Mouse (Mus musculus): ENCODE measurements at regions not wholly inside any gene's neighbourhood (a gene's known extent, or its start where the extent isn't known, plus 50 kb on each side); places are given as distances from the start of the nearest gene placed in this dataset.
A peak's percentile ranks its signal among the peaks of the same experiment; 100 is the strongest.
"Not testable (repeated sequence)": the region's sequence is repeated elsewhere in the genome, so short reads cannot be mapped to it uniquely, and the experiment has no call there.

DNA sequence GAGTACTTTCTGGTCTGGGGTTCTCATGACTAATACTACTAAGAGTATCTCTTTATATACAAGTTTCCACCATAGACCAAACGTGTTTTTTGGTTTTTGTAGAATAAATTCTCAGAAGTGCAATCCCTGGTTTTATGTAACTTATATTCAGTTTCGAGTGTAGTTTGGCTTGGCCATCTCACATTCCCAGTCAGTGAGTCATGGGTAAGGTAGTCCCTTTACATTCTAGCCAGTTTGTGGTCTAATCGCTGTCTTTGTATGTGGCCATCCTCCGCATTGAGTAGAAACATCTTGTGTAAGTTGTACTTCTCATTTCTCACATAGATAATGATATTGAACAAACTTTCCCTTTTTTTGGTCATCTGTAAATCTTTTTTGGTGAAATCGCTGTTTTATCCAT is 88.3 kb downstream of the Anxa5 start:
- peak; percentile 37 for DNase-seq (ENCODE audit: inconsistent ontology term)

DNA sequence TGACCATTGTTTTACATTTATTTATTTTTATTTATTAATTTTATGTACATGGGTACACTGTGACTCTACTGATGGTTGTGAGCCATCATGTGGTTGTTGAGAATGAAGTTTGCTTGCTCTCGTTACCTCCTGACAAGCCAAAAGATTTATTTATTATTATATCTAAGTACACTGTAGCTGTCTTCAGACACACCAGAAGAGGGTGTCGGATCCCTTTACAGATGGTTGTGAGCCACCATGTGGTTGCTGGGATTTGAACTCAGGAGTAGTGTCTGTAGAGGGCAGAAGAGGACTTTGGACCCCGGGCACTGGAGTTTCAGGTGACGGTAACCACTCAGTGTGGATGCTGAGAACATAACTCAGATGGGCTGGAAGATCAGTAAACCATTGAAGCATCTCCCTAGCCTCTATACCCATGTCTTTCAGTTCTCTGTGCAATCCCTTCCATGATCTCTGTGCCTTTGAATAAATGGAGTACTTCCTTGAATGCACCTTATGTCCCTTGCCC is 92.2 kb downstream of the Anxa5 start:
- no peak for DNase-seq (ENCODE audit: inconsistent ontology term)

DNA sequence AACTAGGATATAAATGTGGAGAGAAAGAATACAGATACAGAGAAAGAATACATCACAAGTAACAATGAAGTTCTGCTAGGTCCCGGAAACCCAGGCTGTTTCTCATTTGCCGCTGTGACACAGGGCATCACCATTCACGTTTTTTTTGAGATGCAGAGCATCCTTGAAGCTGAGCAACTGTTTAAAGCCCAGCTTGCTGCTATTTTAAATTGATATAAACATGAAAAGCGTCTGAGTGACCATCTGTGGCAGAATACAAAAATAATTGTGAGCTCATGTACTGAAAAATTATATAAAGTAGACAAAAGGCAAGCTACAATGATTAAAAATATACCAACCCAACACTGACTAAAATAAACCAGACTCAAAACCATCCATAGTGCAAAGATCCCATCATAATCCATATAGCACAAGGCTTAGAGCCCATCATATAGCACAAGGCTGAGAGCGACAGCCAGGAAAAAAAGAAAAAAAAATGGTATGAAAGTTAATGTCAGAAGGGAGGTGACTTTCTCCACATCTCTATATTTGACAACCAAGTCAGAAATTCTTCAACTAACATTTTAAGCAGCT is 94.0 kb downstream of the Anxa5 start:
- no peak for DNase-seq (ENCODE audit: inconsistent ontology term)

DNA sequence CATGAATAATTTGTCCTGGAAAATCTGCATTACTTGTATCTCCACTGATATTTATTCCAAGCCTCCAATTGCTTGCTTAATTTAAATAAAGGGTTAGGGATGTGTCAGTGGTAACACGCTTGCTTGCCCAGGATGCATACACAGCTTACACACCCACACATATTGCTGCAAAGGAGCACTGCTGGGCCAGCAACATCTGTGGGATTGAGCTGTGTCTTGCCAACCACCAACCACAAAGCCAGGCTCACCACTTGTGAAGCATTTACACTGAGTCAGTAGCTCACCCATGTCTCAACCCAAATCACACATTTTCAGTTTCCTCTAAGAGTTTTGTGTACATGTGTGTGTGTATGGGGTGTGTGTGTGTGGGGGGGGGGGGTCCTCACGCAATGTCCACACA is 100.0 kb downstream of the Anxa5 start:
- no peak for DNase-seq (ENCODE audit: inconsistent ontology term)

DNA sequence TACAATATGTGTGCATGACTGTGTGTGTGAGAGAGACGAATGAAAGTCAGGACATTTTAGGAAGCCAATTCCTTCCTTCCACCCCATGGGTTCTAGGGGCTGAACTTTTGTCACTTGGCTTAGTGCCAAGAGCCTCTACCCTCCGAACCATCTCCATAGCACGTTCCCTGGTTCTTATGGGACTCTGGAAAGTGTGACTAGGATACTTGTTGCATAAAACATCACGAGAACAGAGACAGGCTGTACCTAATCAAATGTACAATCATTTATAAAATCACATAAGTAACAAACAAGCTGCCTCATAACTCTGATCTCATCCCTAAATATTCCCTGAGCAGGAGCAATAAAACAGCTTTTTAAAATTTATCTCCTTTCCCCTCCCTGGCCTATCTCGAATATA is 100.8 kb downstream of the Anxa5 start:
- no peak for DNase-seq (ENCODE audit: inconsistent ontology term)

DNA sequence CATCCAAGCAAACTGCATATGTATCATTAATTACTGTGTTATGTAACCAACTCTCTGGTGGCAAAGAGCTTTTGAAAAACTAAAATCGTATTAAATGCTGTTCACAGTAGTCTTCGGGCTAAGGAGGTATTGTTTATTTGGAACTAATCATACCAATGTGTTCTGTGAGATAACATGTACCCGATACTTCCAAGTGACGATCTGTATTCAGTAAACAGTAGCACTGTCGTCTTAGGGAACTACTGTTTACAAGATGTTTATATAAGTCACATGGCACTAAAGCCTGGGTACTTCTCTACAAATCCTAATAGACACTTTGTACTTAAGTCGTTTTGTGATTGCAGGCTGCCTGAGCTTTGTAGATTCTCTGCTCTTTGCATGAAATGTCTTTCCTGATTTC is 114.8 kb downstream of the Anxa5 start:
- DNase-seq (ENCODE audit: inconsistent ontology term) = no peak

DNA sequence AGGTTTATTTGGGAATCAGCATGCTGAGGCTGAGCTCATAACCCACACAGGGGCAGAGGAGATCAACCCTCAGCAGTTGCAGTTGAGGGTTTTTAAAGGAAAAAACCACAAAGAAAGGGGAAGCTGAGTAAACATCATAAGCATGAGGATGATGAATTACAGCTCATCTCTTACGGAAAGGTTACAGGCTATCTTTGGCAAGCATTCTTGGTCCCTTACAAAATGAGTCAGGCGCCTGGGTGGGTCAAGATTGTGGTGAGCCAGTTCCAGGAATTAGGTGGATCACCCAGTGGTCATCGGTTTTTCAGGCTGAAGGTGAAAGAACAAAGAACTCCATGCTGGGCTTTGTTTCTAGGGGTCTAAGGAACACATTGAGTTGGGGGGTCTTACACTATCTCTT is 121.5 kb downstream of the Anxa5 start:
- DNase-seq (ENCODE audit: inconsistent ontology term) = not testable (repeated sequence)

DNA sequence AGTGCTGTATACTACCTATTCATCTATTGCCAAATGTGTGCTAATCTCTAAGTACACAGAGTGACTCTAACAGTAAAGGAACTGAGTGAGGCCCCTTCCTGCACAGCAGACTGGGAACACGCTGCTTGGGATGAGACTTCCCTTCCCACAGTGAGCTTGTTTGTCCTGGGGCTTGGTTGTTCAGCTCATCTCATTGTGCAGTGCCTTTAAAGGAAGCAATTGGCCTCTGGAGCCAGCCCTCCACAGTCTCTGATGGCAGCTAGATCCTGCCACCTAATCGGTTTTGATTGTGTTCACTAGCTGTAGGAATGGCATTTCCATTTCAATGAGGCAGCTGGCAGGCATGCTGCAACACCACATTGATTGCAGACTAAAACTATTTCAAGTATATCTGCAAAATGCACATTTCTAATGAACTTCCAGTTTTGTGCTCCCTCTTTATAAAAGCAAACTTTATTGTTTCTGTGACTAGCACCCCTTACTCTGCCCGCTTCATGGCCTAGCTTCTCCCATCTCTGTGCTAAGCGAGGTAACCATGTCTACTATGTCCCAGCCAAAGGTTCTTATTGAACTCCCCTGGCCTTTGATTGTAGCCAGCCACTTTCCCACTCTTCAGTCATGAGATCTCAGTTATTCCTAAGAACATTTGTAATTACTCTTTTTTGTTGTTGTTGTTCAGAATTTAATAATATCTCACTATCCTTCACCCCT is 123.5 kb downstream of the Anxa5 start:
- peak; percentile 51 for DNase-seq (ENCODE audit: inconsistent ontology term)

DNA sequence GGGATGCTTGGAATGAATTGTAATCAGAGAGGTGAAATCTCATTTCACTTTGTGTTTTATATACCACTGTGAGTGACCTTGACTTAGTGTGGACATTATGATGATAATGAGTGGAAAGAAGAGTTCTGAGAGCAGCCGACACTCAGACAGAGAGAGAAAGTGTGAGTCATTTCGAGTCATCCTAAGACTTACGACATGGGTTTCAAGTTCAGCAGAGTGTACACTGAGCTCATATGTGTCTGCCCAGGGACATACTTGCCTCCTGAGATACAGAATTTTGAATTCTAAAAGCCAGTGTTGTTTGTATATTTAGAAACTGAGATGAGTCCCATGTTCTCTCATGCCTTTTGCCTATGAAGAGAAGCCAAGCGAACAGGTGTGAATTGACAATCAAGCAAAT is 126.6 kb downstream of the Anxa5 start:
- DNase-seq (ENCODE audit: inconsistent ontology term) = peak; percentile 45

DNA sequence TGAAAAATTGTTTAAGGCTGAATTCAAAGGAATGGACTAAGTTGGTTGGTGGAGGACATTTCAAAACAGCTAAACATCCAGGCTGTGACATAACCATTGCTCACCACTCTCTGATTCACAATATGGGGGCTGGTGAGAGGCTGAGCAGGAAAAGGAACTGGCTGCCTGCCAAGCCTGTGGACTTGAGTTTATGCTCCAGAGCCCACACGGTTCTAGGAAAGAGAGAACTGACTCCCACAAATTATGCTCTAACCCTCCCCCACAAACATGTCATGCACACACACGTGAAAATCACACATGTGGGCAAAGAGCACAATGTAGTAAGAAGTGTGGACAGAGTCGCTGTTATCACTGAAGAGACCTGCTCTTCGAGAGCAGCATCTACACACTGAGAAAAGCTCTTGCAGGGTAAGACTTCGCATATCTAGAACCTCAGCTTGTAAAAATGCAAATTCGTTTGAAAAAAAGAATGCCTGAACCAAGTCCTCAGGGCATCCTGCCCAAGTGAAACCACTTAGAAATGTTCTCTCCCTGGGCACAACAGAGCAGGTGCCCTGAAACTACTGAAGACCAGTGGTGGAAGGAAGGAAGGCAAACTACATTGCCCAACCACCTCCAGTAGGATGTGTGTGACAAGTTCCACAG is 118.9 kb upstream of the Qrfpr start:
- peak; percentile 51 for DNase-seq (ENCODE audit: inconsistent ontology term)

DNA sequence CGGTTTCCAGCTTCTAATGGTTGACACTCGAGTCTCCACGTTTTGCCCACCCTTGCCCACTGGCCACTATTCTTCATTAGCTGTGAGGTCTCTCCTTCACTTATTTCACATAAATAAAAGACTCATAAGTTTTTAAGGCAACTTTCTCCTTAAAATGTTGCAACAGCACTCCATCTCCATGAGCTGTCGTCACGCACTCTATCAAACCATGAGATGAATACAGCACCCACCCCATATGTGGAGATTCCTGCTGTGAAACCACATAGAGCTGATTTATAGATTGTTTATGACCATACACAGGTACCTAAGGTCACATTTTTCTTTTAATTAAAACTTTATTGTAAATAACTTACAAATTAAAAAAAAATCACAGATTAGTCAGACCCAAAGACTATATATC is 117.5 kb upstream of the Qrfpr start:
- no peak for DNase-seq (ENCODE audit: inconsistent ontology term)

DNA sequence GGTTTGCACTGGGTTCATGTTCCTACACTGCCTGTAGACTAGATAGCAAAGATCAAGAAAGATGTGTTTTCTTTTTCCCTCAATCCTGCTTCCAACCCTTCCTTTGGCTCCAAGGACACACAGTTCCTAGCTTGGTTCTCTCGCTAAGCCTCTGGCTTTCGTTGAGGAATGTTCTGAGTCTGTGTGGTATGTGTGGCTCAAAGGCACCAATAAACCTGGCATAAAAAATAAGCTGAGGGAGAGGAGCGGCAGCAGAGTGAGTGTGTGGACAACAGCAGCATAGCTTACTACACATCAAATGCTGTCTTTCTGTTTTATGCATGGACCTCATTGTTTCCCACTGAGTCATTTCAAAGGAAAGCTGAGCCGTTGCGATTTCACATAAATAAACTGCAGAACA is 112.2 kb upstream of the Qrfpr start:
- no peak for DNase-seq (ENCODE audit: inconsistent ontology term)

DNA sequence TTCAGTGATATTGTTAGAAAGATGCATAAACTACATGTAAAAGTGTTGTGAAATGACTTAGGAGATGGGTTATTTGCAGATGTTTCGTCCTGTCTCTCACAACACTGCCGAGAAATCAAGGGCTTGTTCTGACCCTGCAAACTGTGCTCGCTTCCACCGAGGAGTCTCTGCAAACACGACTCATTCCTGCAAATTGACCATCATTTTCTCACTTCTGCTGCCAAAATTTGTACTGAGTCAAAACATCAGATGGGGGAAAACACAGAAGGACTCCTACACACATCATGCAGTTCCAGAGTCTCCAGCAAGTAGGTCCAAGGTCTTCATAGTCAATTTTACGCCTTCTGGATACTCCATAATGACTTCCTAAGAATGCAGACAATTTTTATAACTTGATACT is 109.9 kb upstream of the Qrfpr start:
- no peak for DNase-seq (ENCODE audit: inconsistent ontology term)

DNA sequence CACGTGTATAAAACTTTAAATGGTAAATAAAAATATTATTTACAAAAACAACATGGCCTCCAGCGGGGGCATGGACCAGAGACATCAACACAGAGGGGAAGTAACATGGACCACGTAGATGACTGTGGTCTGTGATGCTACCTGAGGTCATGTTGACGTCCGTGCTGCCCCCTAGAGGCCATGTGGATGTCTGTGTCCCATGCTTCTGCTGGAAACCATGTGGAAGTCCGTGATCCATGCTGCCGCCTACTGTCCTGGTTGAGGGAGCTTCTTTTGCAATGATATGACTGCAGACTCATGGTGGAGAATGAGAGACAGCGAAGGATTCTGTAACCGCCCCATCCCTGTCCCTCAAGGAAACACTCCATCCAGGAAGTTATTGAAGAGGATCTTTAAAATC is 108.5 kb upstream of the Qrfpr start:
- DNase-seq (ENCODE audit: inconsistent ontology term) = peak; percentile 14

DNA sequence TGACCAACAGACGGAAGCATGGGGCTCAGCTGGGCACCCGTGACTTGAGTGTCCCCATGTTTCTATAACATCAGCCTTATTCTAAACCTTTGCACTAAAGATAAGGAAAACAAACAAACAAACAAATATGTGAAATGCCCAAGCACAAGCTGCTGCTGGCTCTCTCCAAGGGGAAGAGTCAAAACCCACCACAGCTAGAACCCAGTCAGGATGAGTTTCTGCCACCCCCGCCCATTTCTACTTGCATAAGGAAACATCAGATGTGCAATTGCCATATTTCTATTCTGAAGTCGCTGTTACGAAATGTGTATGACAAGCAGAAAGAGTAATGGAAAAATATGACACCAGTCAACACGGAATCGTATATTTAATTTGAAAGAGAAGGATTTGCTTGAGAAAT is 107.5 kb upstream of the Qrfpr start:
- DNase-seq (ENCODE audit: inconsistent ontology term) = no peak

DNA sequence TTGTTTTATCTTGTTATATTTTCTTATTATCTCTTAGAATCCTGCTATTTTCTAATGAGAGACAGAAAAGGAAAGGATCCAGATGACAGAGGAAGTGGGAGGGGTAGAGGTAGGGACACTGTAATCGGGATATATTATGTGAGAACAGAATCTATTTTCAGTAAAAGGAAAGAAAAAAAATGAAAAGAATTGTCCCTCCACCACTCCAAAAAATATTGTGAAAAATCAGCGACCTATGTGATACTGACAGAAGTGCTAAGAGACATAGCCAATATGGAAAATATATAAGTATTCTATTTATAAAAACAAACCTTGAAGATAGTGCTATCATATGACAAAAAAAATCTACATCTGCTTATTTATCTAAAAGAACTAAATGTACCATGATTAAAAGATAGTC is 106.8 kb upstream of the Qrfpr start:
- DNase-seq (ENCODE audit: inconsistent ontology term) = no peak

DNA sequence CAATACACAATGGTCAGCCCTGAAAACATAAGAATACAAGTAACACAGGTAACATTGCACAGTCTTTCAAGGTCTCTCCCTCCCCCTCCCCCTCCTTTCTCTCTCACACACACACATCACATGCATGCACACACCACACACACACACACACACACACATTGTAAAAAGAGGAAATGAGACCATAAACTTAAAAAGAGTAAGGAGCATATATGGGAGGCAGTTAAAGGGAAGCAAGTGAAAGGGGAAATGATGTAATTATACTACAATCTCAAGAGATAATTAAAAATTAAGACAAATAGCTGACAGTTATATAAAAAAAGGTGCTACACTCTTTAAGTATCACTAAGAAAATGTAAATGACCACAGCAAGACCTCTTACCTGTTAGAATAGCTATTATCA is 96.5 kb upstream of the Qrfpr start:
- DNase-seq (ENCODE audit: inconsistent ontology term) = no peak

DNA sequence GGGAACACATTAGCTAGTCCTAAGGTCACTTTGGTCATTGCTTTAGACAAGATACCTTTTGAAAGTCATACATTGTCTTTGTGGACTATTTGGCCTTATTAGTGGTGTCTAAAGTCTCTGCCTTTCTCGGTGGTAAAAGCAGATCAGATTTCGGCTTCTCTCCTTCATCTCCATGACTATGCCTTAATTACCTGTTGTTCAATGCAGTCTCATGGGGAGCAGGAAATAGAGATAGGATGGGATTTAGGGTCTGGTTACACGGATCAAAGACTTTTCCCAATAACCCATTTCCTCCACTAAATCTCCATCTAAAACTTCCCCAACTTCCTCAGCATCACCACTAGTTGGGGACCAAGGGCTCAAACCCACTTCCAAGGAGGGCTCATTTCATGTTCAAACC is 89.2 kb upstream of the Qrfpr start:
- no peak for DNase-seq (ENCODE audit: inconsistent ontology term)

DNA sequence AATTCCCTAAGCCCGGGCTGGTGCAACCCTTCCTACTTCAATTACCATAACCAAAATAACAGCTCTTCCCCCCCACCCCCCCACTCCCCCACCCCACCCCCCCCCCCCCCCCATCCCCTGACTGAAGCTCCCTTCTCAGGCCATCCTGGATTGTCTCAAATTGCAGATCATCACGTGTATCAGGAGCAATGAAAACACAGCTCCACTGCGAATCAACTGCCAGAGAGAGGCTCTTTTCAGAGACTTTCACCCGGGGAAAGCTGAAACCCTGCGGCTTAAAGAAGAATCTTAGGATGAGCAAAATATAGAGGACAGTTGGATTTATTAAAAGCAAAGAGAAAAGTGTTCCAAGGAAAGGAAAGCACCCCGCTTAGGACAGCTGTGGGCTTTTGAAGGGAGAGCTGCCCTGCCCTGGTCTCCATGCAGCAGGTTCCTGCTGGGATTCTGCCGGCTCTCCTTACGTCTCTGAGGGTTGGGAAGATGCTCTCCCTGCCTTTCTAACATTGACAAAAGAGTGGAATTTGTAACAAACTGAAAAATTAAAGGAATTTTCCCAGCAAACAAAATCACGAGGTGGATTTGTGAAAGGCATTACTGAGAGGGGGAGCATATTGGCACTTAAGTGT is 88.6 kb upstream of the Qrfpr start:
- no peak for DNase-seq (ENCODE audit: inconsistent ontology term)

DNA sequence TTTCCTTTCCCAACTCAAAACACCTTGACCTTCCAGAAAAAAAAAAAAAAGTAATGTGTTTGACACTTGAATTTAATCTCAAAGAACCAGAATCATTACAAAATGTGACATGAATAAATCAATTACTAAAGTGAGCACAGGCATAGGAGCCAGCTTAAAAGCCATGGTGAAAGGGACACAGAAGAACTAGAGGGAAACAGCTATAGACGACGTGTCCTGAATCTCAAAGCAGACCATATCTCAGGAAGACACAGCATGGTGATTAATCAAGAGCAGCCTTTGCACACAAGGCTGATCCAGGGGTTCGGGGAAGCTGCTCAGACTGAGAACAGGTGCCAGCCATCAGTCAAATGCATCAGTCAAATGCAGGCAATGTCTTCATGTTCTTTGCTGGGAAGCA is 74.7 kb upstream of the Qrfpr start:
- DNase-seq (ENCODE audit: inconsistent ontology term) = no peak

DNA sequence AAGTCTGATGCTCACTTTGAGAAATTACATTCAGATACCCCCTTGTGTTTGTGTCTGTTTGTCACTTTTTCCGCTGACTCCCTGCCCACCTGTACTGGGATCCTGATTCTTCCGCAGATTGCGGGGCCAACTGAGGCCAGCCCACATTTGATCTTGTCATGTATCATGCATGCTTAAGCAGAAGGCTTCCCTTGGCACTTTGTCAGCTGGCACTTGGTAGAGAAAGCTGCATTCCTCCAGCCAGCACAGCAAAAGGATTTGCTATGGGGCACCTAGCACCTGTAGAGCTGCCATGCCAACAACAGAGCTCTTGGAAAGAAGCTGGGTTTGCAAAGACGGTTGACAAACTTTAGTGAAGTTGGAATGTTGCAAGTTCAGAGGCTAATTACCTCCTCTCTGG is 69.9 kb upstream of the Qrfpr start:
- DNase-seq (ENCODE audit: inconsistent ontology term) = no peak

DNA sequence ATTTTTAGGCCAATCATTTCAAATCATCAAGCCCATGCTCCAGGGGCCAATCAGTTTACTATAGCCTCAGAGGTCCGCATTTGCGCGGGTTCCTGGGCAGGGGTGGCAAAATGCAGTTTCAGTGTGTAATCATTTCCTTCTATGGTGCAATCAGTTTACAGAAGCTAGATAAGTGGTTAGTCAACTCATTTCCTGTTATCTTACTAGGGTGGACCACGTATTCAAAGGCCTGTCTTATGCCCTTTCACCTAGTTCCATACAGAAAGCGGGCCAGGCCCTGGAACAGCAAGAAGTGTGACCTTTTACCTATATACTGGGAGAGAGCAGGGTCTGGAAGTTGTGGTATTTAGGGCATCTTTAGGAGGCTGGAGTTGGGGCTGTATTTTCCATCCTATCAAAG is 62.0 kb upstream of the Qrfpr start:
- no peak for DNase-seq (ENCODE audit: inconsistent ontology term)

DNA sequence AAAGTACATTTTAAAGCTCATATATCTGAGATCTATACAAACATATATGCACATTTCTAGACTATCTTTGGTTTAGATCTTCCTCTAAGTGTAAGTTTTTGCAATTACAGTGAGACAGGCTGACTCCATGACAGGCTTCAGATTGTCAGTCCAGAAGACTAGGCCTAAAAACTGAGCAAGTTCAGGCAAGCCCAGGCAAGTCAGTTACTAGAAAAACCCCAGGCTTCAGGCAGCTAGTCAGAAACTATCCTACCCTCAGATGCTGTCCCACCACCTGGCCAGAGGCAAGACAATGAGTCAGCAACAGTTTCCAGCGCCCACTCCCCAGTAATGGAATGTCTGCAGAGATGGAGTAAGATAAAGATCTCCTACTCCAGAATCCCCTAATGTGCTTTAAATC is 53.4 kb upstream of the Qrfpr start:
- DNase-seq (ENCODE audit: inconsistent ontology term) = no peak

Data from Muller cell, postnatal 12 days (primary cell).